Mouse (Mus musculus) liver, embryonic 13.5 days (tissue): ENCODE measurements around the gene Stpg4. TPM values are rescaled to one million over a fixed set of nuclear protein-coding genes. Genes with fewer than 3 reads are reported as not detected.

ENCODE experiments used
- ATAC-seq: fragments of 200-750 bp; cut with Nextera tagmentation; 2 replicates; pipeline ENCODE4 v1.8.0; 2017; ENCODE audit warnings: low read depth, mild to moderate bottlenecking, moderate number of reproducible peaks, moderate library complexity
- DNase-seq: peaks from one replicate; pipeline ENCODE4 v3.0.0; 2022
- H3K27ac ChIP-seq: fragments of 300-500 bp; sonication (generic); 2 replicates; pipeline ENCODE4 v1.5.1; 2015; ENCODE audit warnings: moderate library complexity, mild to moderate bottlenecking, inconsistent platforms
- H3K27me3 ChIP-seq: fragments of 300-500 bp; sonication (generic); 2 replicates; pipeline ENCODE4 v1.6.1; 2015; ENCODE audit warnings: mild to moderate bottlenecking, inconsistent platforms
- H3K36me3 ChIP-seq: fragments of 300-500 bp; sonication (generic); 2 replicates; pipeline ENCODE4 v1.6.1; 2015; ENCODE audit warnings: mild to moderate bottlenecking, inconsistent platforms
- H3K4me1 ChIP-seq: fragments of 300-500 bp; sonication (generic); replicated peaks from 2 replicates; pipeline ENCODE4 v1.6.1; 2015; ENCODE audit warnings: inconsistent platforms
- H3K4me2 ChIP-seq: fragments of 300-500 bp; sonication (generic); 2 replicates; pipeline ENCODE4 v1.6.1; 2015; ENCODE audit warnings: inconsistent platforms, mild to moderate bottlenecking, moderate library complexity
- H3K4me3 ChIP-seq: fragments of 300-500 bp; sonication (generic); replicated peaks from 2 replicates; pipeline ENCODE4 v1.5.1; 2015; ENCODE audit warnings: mild to moderate bottlenecking, inconsistent platforms
- H3K9ac ChIP-seq: fragments of 300-500 bp; sonication (generic); 2 replicates; pipeline ENCODE4 v1.6.1; 2015; ENCODE audit warnings: mild to moderate bottlenecking, inconsistent platforms
- H3K9me3 ChIP-seq: fragments of 300-500 bp; sonication (generic); replicated peaks from 2 replicates; pipeline ENCODE4 v1.6.1; 2016; ENCODE audit warnings: inconsistent platforms
- WGBS: fragments of 180-500 bp; shearing (Covaris S2); methylation state at CpG from one replicate; pipeline ENCODE4 v1.1.7; 2015; ENCODE audit not compliant: insufficient replicate concordance; 5-methylcytosine and 5-hydroxymethylcytosine counted together
- polyA plus RNA-seq: library from polyadenylated mRNA; unstranded; fragments of >200 nt; fragmentation: Nextera tagmentation; extraction: Ambion mirVana; gene quantifications from 2 replicates; pipeline ENCODE4 v1.2.1, GENCODE M21; 2015

The Stpg4 gene
- polyA plus RNA-seq = not detected in 2 replicates

- Histone ChIP-seq H3K36me3 (peaks cover 33% of the 10 kb centered on the region), H3K9ac (no peak within 1 kb of the TSS), H3K4me2 (no peak within 1 kb of the TSS), H3K4me1 (peaks cover under 1% of the 10 kb centered on the region), H3K9me3 (no peaks in the 10 kb centered on the region), H3K27me3 (no peaks in the 10 kb centered on the region), H3K27ac (no peak within 1 kb of the TSS), H3K4me3 (no peak within 1 kb of the TSS)
- 63% methylated on average over 24 of the region's 24 CpGs for WGBS
- no peak for ATAC-seq
- no peak for DNase-seq
Observed at GRCm38 (mm10) chr17:87427511-87427910, at the start of gene Stpg4. Stpg4 (minus strand) TSS chr17:87427741.

GRCm38 (mm10) chr17:87475356-87475755, 47.8 kb upstream of the Stpg4 start:
- DNase-seq (no peak), ATAC-seq (no peak)
- H3K27me3 ChIP-seq = peaks cover 37% of the 10 kb centered on the region
- H3K36me3 ChIP-seq = no peaks in the 10 kb centered on the region
- H3K9ac ChIP-seq = no peak overlapping the region
- no peak overlapping the region for H3K4me2 ChIP-seq
- H3K9me3 ChIP-seq = no peaks in the 10 kb centered on the region
- 40% methylated on average over 8 of the region's 8 CpGs for WGBS
- no peak overlapping the region for H3K27ac ChIP-seq
- no peak overlapping the region for H3K4me3 ChIP-seq
- H3K4me1 ChIP-seq = peaks cover 45% of the 10 kb centered on the region

- peaks cover 54% of the 10 kb centered on the region for H3K4me1 ChIP-seq
- no peak overlapping the region for H3K9ac ChIP-seq
- ATAC-seq (no peak), DNase-seq (no peak)
- H3K27ac ChIP-seq = no peak overlapping the region
- H3K36me3 ChIP-seq = no peaks in the 10 kb centered on the region
- peak overlapping the region; percentile 64 for H3K4me2 ChIP-seq
- 4% methylated on average over 7 of the region's 7 CpGs for WGBS
- H3K9me3 ChIP-seq = no peaks in the 10 kb centered on the region
- peak overlapping the region; percentile 35 for H3K4me3 ChIP-seq
- H3K27me3 ChIP-seq = peaks cover 37% of the 10 kb centered on the region
Observed at GRCm38 (mm10) chr17:87474501-87474795, 46.9 kb upstream of the Stpg4 start.

- ATAC-seq = no peak; the same call in 1 of the 2 replicates
- Histone ChIP-seq H3K4me1 (peaks cover 59% of the 10 kb centered on the region), H3K4me3 (peak overlapping the region; percentile 35), H3K36me3 (no peaks in the 10 kb centered on the region), H3K9me3 (no peaks in the 10 kb centered on the region), H3K4me2 (peak overlapping the region; percentile 64), H3K27me3 (peaks cover 37% of the 10 kb centered on the region), H3K27ac (peak overlapping the region; percentile 0; the same call in 1 of the 2 replicates), H3K9ac (peak overlapping the region; percentile 36; the same call in 1 of the 2 replicates)
- 2% methylated on average over 23 of the region's 23 CpGs for WGBS
- DNase-seq = no peak
Observed at GRCm38 (mm10) chr17:87473736-87474500, 46.4 kb upstream of the Stpg4 start.

- H3K4me1 ChIP-seq = peaks cover 64% of the 10 kb centered on the region
- H3K4me2 ChIP-seq = peak overlapping the region; percentile 64
- peaks cover 37% of the 10 kb centered on the region for H3K27me3 ChIP-seq
- H3K36me3 ChIP-seq = no peaks in the 10 kb centered on the region
- ATAC-seq (no peak), DNase-seq (no peak)
- peak overlapping the region; percentile 36; the same call in 1 of the 2 replicates for H3K9ac ChIP-seq
- no peaks in the 10 kb centered on the region for H3K9me3 ChIP-seq
- 9% methylated on average over 9 of the region's 9 CpGs for WGBS
- peak overlapping the region; percentile 35 for H3K4me3 ChIP-seq
- peak overlapping the region; percentile 0; the same call in 1 of the 2 replicates for H3K27ac ChIP-seq
Observed at GRCm38 (mm10) chr17:87473441-87473735, 45.8 kb upstream of the Stpg4 start.

- Histone ChIP-seq H3K4me3 (no peak overlapping the region), H3K4me1 (peaks cover 64% of the 10 kb centered on the region), H3K4me2 (no peak overlapping the region), H3K36me3 (no peaks in the 10 kb centered on the region), H3K9me3 (no peaks in the 10 kb centered on the region), H3K9ac (no peak overlapping the region), H3K27ac (0 out of 2 replicates have a peak overlapping the region, but pooled peaks have one; percentile 0), H3K27me3 (peaks cover 37% of the 10 kb centered on the region)
- no peak for DNase-seq
- 34% methylated on average over 10 of the region's 10 CpGs for WGBS
- ATAC-seq = no peak
Observed at GRCm38 (mm10) chr17:87472879-87473278, 45.3 kb upstream of the Stpg4 start.

GRCm38 (mm10) chr17:87471661-87472060, 44.1 kb upstream of the Stpg4 start:
- peaks cover 37% of the 10 kb centered on the region for H3K27me3 ChIP-seq
- H3K4me2 ChIP-seq = no peak overlapping the region
- 64% methylated on average over 6 of the region's 6 CpGs for WGBS

GRCm38 (mm10) chr17:87470797-87471196, 43.3 kb upstream of the Stpg4 start:
- Histone ChIP-seq H3K36me3 (no peaks in the 10 kb centered on the region), H3K27ac (peak overlapping the region; percentile 45), H3K4me3 (0 out of 2 replicates have a peak overlapping the region, but pooled peaks have one; percentile 17), H3K4me1 (peaks cover 64% of the 10 kb centered on the region), H3K9me3 (no peaks in the 10 kb centered on the region), H3K9ac (peak overlapping the region; percentile 23; the same call in 1 of the 2 replicates), H3K27me3 (peaks cover 34% of the 10 kb centered on the region), H3K4me2 (peak overlapping the region; percentile 62)
- DNase-seq = peak; percentile 61
- ATAC-seq = peak; percentile 73
- WGBS = 10% methylated on average over 8 of the region's 8 CpGs

More at GRCm38 (mm10) chr17:87471661-87472060, 44.1 kb upstream of the Stpg4 start:
- no peak overlapping the region for H3K9ac ChIP-seq
- ATAC-seq (no peak), DNase-seq (no peak)
- peak overlapping the region; percentile 45; the same call in 1 of the 2 replicates for H3K27ac ChIP-seq
- no peak overlapping the region for H3K4me3 ChIP-seq
- peaks cover 64% of the 10 kb centered on the region for H3K4me1 ChIP-seq
- H3K36me3 ChIP-seq = no peaks in the 10 kb centered on the region
- no peaks in the 10 kb centered on the region for H3K9me3 ChIP-seq

- Histone ChIP-seq H3K27me3 (peaks cover 32% of the 10 kb centered on the region), H3K4me1 (peaks cover 64% of the 10 kb centered on the region), H3K4me3 (peak overlapping the region; percentile 25), H3K9me3 (no peaks in the 10 kb centered on the region), H3K36me3 (no peaks in the 10 kb centered on the region), H3K4me2 (peak overlapping the region; percentile 62), H3K9ac (no peak overlapping the region), H3K27ac (peak overlapping the region; percentile 74)
- ATAC-seq (peak; percentile 36; the same call in 1 of the 2 replicates), DNase-seq (no peak)
- 30% methylated on average over 8 of the region's 8 CpGs for WGBS
Observed at GRCm38 (mm10) chr17:87470282-87470681, 42.7 kb upstream of the Stpg4 start.

- Histone ChIP-seq H3K4me1 (peaks cover 57% of the 10 kb centered on the region), H3K4me2 (peak overlapping the region; percentile 62), H3K9ac (peak overlapping the region; percentile 33; the same call in 1 of the 2 replicates), H3K27ac (peak overlapping the region; percentile 74), H3K4me3 (no peak overlapping the region), H3K36me3 (no peaks in the 10 kb centered on the region), H3K27me3 (peaks cover 24% of the 10 kb centered on the region), H3K9me3 (no peaks in the 10 kb centered on the region)
- ATAC-seq (peak; percentile 57), DNase-seq (peak; percentile 26)
- WGBS = 17% methylated on average over 8 of the region's 8 CpGs
Observed at GRCm38 (mm10) chr17:87469428-87469827, 41.9 kb upstream of the Stpg4 start.

- H3K27me3 ChIP-seq = peaks cover 15% of the 10 kb centered on the region
- peaks cover 49% of the 10 kb centered on the region for H3K4me1 ChIP-seq
- no peak overlapping the region for H3K4me2 ChIP-seq
- no peak overlapping the region for H3K27ac ChIP-seq
- H3K9me3 ChIP-seq = no peaks in the 10 kb centered on the region
- 76% methylated on average over 5 of the region's 5 CpGs for WGBS
- DNase-seq (no peak), ATAC-seq (no peak)
- H3K36me3 ChIP-seq = no peaks in the 10 kb centered on the region
- no peak overlapping the region for H3K4me3 ChIP-seq
- H3K9ac ChIP-seq = no peak overlapping the region
Observed at GRCm38 (mm10) chr17:87468616-87469015, 41.1 kb upstream of the Stpg4 start.

- Histone ChIP-seq H3K9ac (no peak overlapping the region), H3K36me3 (no peaks in the 10 kb centered on the region), H3K9me3 (no peaks in the 10 kb centered on the region), H3K4me3 (no peak overlapping the region), H3K27me3 (peaks cover 11% of the 10 kb centered on the region; the same call in 1 of the 2 replicates), H3K4me2 (no peak overlapping the region), H3K4me1 (peaks cover 33% of the 10 kb centered on the region), H3K27ac (no peak overlapping the region)
- DNase-seq (no peak), ATAC-seq (no peak)
- WGBS = 48% methylated on average over 3 of the region's 3 CpGs
Observed at GRCm38 (mm10) chr17:87461499-87461896, 34.0 kb upstream of the Stpg4 start.
